Mouse (Mus musculus): ENCODE measurements around the gene Coasy. TPM values are rescaled to one million over a fixed set of nuclear protein-coding genes. Genes with fewer than 3 reads are reported as not detected.

Gene Coasy
- polyA plus RNA-seq, 1 experiment from 2014 or later = 44.9 TPM

GRCm38 (mm10) chr11:101059473-101059872 is 22.9 kb upstream of the Coasy start:
- peaks cover 12% of the 10 kb centered on the region; the same call in 1 of the 2 replicates for H3K36me3 ChIP-seq (ENCODE audit: control insufficient read depth, insufficient read depth, low read length)
- WGBS = 80% methylated on average over 10 of the region's 10 CpGs
- no peak overlapping the region for H3K9ac ChIP-seq (ENCODE audit: low read depth, low read length)
- H3K9me3 ChIP-seq (ENCODE audit: control insufficient read depth, low read length) = no peaks in the 10 kb centered on the region
- ATAC-seq (ENCODE audit: low FRiP score, low TSS enrichment) = no peak
- no peaks in the 10 kb centered on the region for H3K27me3 ChIP-seq (ENCODE audit: control insufficient read depth, insufficient read depth, low read length)
- H3K27ac ChIP-seq (ENCODE audit: low read depth, low read length) = peak overlapping the region; percentile 80; the same call in 1 of the 2 replicates
- no peak overlapping the region for H3K4me3 ChIP-seq (ENCODE audit: low read length)
- no peak overlapping the region for H3K4me2 ChIP-seq (replicated peaks; ENCODE audit: low read depth, low read length)
- peaks cover 25% of the 10 kb centered on the region for H3K4me1 ChIP-seq (ENCODE audit: control insufficient read depth, insufficient read depth, low read length)

- no peak for ATAC-seq (ENCODE audit: low FRiP score, low TSS enrichment)
- Histone ChIP-seq H3K36me3 (ENCODE audit: control insufficient read depth, insufficient read depth, low read length) (peaks cover 9% of the 10 kb centered on the region; the same call in 1 of the 2 replicates), H3K27ac (ENCODE audit: low read depth, low read length) (peak overlapping the region; percentile 80), H3K4me3 (ENCODE audit: low read length) (no peak overlapping the region), H3K27me3 (ENCODE audit: control insufficient read depth, insufficient read depth, low read length) (no peaks in the 10 kb centered on the region), H3K9me3 (ENCODE audit: control insufficient read depth, low read length) (no peaks in the 10 kb centered on the region), H3K9ac (ENCODE audit: low read depth, low read length) (no peak overlapping the region), H3K4me2 (replicated peaks; ENCODE audit: low read depth, low read length) (no peak overlapping the region), H3K4me1 (ENCODE audit: control insufficient read depth, insufficient read depth, low read length) (peaks cover 25% of the 10 kb centered on the region)
- 50% methylated on average over 8 of the region's 8 CpGs for WGBS
Measured at GRCm38 (mm10) chr11:101060126-101060525, 22.2 kb upstream of the Coasy start.

GRCm38 (mm10) chr11:101061049-101061448 is 21.3 kb upstream of the Coasy start:
- no peak for ATAC-seq (ENCODE audit: low FRiP score, low TSS enrichment)
- Histone ChIP-seq H3K27me3 (ENCODE audit: control insufficient read depth, insufficient read depth, low read length) (no peaks in the 10 kb centered on the region), H3K4me3 (ENCODE audit: low read length) (no peak overlapping the region), H3K9me3 (ENCODE audit: control insufficient read depth, low read length) (no peaks in the 10 kb centered on the region), H3K36me3 (ENCODE audit: control insufficient read depth, insufficient read depth, low read length) (peaks cover 8% of the 10 kb centered on the region; the same call in 1 of the 2 replicates), H3K4me1 (ENCODE audit: control insufficient read depth, insufficient read depth, low read length) (peaks cover 25% of the 10 kb centered on the region), H3K9ac (ENCODE audit: low read depth, low read length) (no peak overlapping the region), H3K4me2 (replicated peaks; ENCODE audit: low read depth, low read length) (no peak overlapping the region), H3K27ac (ENCODE audit: low read depth, low read length) (peak overlapping the region; percentile 24; the same call in 1 of the 2 replicates)
- WGBS = 90% methylated on average over 5 of the region's 5 CpGs

- 81% methylated on average over 12 of the region's 12 CpGs for WGBS
- Histone ChIP-seq H3K9ac (ENCODE audit: low read depth, low read length) (no peak overlapping the region), H3K27me3 (ENCODE audit: control insufficient read depth, insufficient read depth, low read length) (no peaks in the 10 kb centered on the region)
Measured at GRCm38 (mm10) chr11:101062165-101062884, 20.0 kb upstream of the Coasy start.

GRCm38 (mm10) chr11:101062971-101063675 is 19.2 kb upstream of the Coasy start:
- peaks cover 25% of the 10 kb centered on the region for H3K4me1 ChIP-seq (ENCODE audit: control insufficient read depth, insufficient read depth, low read length)
- H3K27me3 ChIP-seq (ENCODE audit: control insufficient read depth, insufficient read depth, low read length) = no peaks in the 10 kb centered on the region
- peaks cover 4% of the 10 kb centered on the region; the same call in 1 of the 2 replicates for H3K36me3 ChIP-seq (ENCODE audit: control insufficient read depth, insufficient read depth, low read length)
- no peak overlapping the region for H3K4me3 ChIP-seq (ENCODE audit: low read length)
- WGBS = 57% methylated on average over 14 of the region's 14 CpGs
- H3K27ac ChIP-seq (ENCODE audit: low read depth, low read length) = peak overlapping the region; percentile 87
- H3K9ac ChIP-seq (ENCODE audit: low read depth, low read length) = peak overlapping the region; percentile 13; the same call in 1 of the 2 replicates
- no peak overlapping the region for H3K4me2 ChIP-seq (replicated peaks; ENCODE audit: low read depth, low read length)
- H3K9me3 ChIP-seq (ENCODE audit: control insufficient read depth, low read length) = no peaks in the 10 kb centered on the region
- ATAC-seq (ENCODE audit: low FRiP score, low TSS enrichment) = no peak

More at GRCm38 (mm10) chr11:101062165-101062884, 20.0 kb upstream of the Coasy start:
- no peak overlapping the region for H3K4me3 ChIP-seq (ENCODE audit: low read length)
- peak overlapping the region; percentile 87; the same call in 1 of the 2 replicates for H3K27ac ChIP-seq (ENCODE audit: low read depth, low read length)
- H3K9me3 ChIP-seq (ENCODE audit: control insufficient read depth, low read length) = no peaks in the 10 kb centered on the region
- no peak for ATAC-seq (ENCODE audit: low FRiP score, low TSS enrichment)
- peaks cover 7% of the 10 kb centered on the region; the same call in 1 of the 2 replicates for H3K36me3 ChIP-seq (ENCODE audit: control insufficient read depth, insufficient read depth, low read length)
- H3K4me1 ChIP-seq (ENCODE audit: control insufficient read depth, insufficient read depth, low read length) = peaks cover 25% of the 10 kb centered on the region
- H3K4me2 ChIP-seq (replicated peaks; ENCODE audit: low read depth, low read length) = no peak overlapping the region

GRCm38 (mm10) chr11:101063676-101064327 is 18.6 kb upstream of the Coasy start:
- no peaks in the 10 kb centered on the region for H3K27me3 ChIP-seq (ENCODE audit: control insufficient read depth, insufficient read depth, low read length)
- H3K9ac ChIP-seq (ENCODE audit: low read depth, low read length) = peak overlapping the region; percentile 0; the same call in 1 of the 2 replicates
- H3K4me2 ChIP-seq (replicated peaks; ENCODE audit: low read depth, low read length) = no peak overlapping the region
- H3K36me3 ChIP-seq (ENCODE audit: control insufficient read depth, insufficient read depth, low read length) = peaks cover 4% of the 10 kb centered on the region; the same call in 1 of the 2 replicates
- 22% methylated on average over 12 of the region's 12 CpGs for WGBS
- H3K4me1 ChIP-seq (ENCODE audit: control insufficient read depth, insufficient read depth, low read length) = peaks cover 25% of the 10 kb centered on the region
- ATAC-seq (ENCODE audit: low FRiP score, low TSS enrichment) = no peak; the same call in 1 of the 2 replicates
- H3K4me3 ChIP-seq (ENCODE audit: low read length) = no peak overlapping the region
- no peaks in the 10 kb centered on the region for H3K9me3 ChIP-seq (ENCODE audit: control insufficient read depth, low read length)
- H3K27ac ChIP-seq (ENCODE audit: low read depth, low read length) = peak overlapping the region; percentile 87

GRCm38 (mm10) chr11:101064462-101064861 is 17.9 kb upstream of the Coasy start:
- peaks cover 27% of the 10 kb centered on the region for H3K4me1 ChIP-seq (ENCODE audit: control insufficient read depth, insufficient read depth, low read length)
- ATAC-seq (ENCODE audit: low FRiP score, low TSS enrichment) = no peak
- 0 out of 2 replicates have a peak overlapping the region, but pooled peaks have one; percentile 87 for H3K27ac ChIP-seq (ENCODE audit: low read depth, low read length)

GRCm38 (mm10) chr11:101065002-101065401 is 17.4 kb upstream of the Coasy start:
- Histone ChIP-seq H3K4me3 (ENCODE audit: low read length) (no peak overlapping the region), H3K27me3 (ENCODE audit: control insufficient read depth, insufficient read depth, low read length) (no peaks in the 10 kb centered on the region), H3K27ac (ENCODE audit: low read depth, low read length) (no peak overlapping the region), H3K4me2 (replicated peaks; ENCODE audit: low read depth, low read length) (no peak overlapping the region), H3K9me3 (ENCODE audit: control insufficient read depth, low read length) (no peaks in the 10 kb centered on the region), H3K4me1 (ENCODE audit: control insufficient read depth, insufficient read depth, low read length) (peaks cover 25% of the 10 kb centered on the region), H3K36me3 (ENCODE audit: control insufficient read depth, insufficient read depth, low read length) (peaks cover 4% of the 10 kb centered on the region; the same call in 1 of the 2 replicates), H3K9ac (ENCODE audit: low read depth, low read length) (no peak overlapping the region)
- 93% methylated on average over 9 of the region's 9 CpGs for WGBS
- ATAC-seq (ENCODE audit: low FRiP score, low TSS enrichment) = no peak

More at GRCm38 (mm10) chr11:101064462-101064861, 17.9 kb upstream of the Coasy start:
- no peaks in the 10 kb centered on the region for H3K9me3 ChIP-seq (ENCODE audit: control insufficient read depth, low read length)
- no peaks in the 10 kb centered on the region for H3K27me3 ChIP-seq (ENCODE audit: control insufficient read depth, insufficient read depth, low read length)
- no peak overlapping the region for H3K9ac ChIP-seq (ENCODE audit: low read depth, low read length)
- H3K4me2 ChIP-seq (replicated peaks; ENCODE audit: low read depth, low read length) = no peak overlapping the region
- no peak overlapping the region for H3K4me3 ChIP-seq (ENCODE audit: low read length)
- WGBS = 82% methylated on average over 4 of the region's 4 CpGs
- H3K36me3 ChIP-seq (ENCODE audit: control insufficient read depth, insufficient read depth, low read length) = peaks cover 4% of the 10 kb centered on the region; the same call in 1 of the 2 replicates

Data from kidney, embryonic 14.5 days (tissue).